Mouse (Mus musculus) layer of hippocampus, adult 9-10 months (tissue): Measurements from ENCODE around the gene Gltpd2.
"Not testable (repeated sequence)": the region's sequence is repeated elsewhere in the genome, so short reads cannot be mapped to it uniquely, and the experiment has no call there.

ENCODE experiments used
- DNase-seq: peaks from one replicate; pipeline ENCODE4 v3.0.0; 2022; ENCODE audit warnings: low spot score

The Gltpd2 gene

GRCm38 (mm10) chr11:70518923-70519322 is at the start of gene Gltpd2:
Gene Gltpd2 (plus strand): TSS chr11:70519196.
- DNase-seq, result no peak

GRCm38 (mm10) chr11:70469764-70470163 is 49.2 kb upstream of the Gltpd2 start:
- DNase-seq, result no peak

GRCm38 (mm10) chr11:70472716-70473115 is 46.3 kb upstream of the Gltpd2 start:
- DNase-seq, result no peak

- not testable (repeated sequence) for DNase-seq
These were observed 45.7 kb upstream of the Gltpd2 start for GRCm38 (mm10) chr11:70473291-70473690.

- no peak for DNase-seq
These were observed 44.0 kb upstream of the Gltpd2 start for GRCm38 (mm10) chr11:70474872-70475534.

GRCm38 (mm10) chr11:70485498-70485897 is 33.5 kb upstream of the Gltpd2 start:
- DNase-seq, result no peak

GRCm38 (mm10) chr11:70487816-70488215 is 31.2 kb upstream of the Gltpd2 start:
- no peak for DNase-seq

GRCm38 (mm10) chr11:70489138-70489537 is 29.9 kb upstream of the Gltpd2 start:
- no peak for DNase-seq

GRCm38 (mm10) chr11:70489684-70490083 is 29.3 kb upstream of the Gltpd2 start:
- peak; percentile 20 for DNase-seq

GRCm38 (mm10) chr11:70499566-70500475 is 19.2 kb upstream of the Gltpd2 start:
- DNase-seq, result no peak

GRCm38 (mm10) chr11:70500476-70500812 is 18.6 kb upstream of the Gltpd2 start:
- DNase-seq, result no peak

- no peak for DNase-seq
These were observed 17.0 kb upstream of the Gltpd2 start for GRCm38 (mm10) chr11:70502018-70502417.

- no peak for DNase-seq
These were observed 14.0 kb upstream of the Gltpd2 start, which contains the start of gene Tm4sf5 for GRCm38 (mm10) chr11:70504970-70505369. Gene Tm4sf5 (plus strand): TSS chr11:70505244.

- DNase-seq, result peak; percentile 50
These were observed 12.6 kb upstream of the Gltpd2 start for GRCm38 (mm10) chr11:70506385-70506784.

- no peak for DNase-seq
These were observed 12.0 kb upstream of the Gltpd2 start for GRCm38 (mm10) chr11:70506962-70507515.

GRCm38 (mm10) chr11:70509753-70510564 is 9.0 kb upstream of the Gltpd2 start:
- DNase-seq, result no peak

- DNase-seq, result no peak
These were observed 7.8 kb upstream of the Gltpd2 start for GRCm38 (mm10) chr11:70511242-70511641.

GRCm38 (mm10) chr11:70511825-70512224 is 7.2 kb upstream of the Gltpd2 start:
- no peak for DNase-seq

GRCm38 (mm10) chr11:70512709-70513342 is 6.2 kb upstream of the Gltpd2 start:
- no peak for DNase-seq

- DNase-seq, result no peak
These were observed 5.5 kb upstream of the Gltpd2 start for GRCm38 (mm10) chr11:70513520-70513919.

- DNase-seq, result no peak
These were observed 4.7 kb upstream of the Gltpd2 start, which contains the start of gene Vmo1 for GRCm38 (mm10) chr11:70514288-70514687. Gene Vmo1 (minus strand): TSS chr11:70514616.
